Mouse (Mus musculus): ENCODE results near the gene Eddm3b.
"Not testable (repeated sequence)": the region's sequence is repeated elsewhere in the genome, so short reads cannot be mapped to it uniquely, and the experiment has no call there.

Gene Eddm3b

DNA sequence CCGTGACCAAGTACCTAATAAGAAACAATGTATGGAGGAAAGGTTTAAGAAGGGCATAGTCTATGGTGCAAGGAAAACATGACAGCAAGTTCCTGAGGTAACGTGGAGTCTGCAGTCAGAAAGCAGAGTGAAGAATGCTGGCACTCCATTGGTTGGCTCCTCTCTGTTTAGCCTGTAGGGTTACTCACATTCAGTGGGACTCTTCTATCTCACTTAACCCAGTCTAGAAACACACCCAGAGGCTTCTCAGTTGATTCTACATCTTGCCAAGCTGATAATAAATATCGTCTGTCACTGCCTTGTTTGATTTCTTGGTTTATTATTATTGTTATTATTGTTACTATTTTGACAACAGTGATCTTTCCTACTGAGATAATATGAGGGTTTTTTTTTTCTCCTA, 28.3 kb downstream of the Eddm3b start:
- no peak for DNase-seq (ENCODE audit: low read depth in 2 of 2, low spot score in 2 of 2)

DNA sequence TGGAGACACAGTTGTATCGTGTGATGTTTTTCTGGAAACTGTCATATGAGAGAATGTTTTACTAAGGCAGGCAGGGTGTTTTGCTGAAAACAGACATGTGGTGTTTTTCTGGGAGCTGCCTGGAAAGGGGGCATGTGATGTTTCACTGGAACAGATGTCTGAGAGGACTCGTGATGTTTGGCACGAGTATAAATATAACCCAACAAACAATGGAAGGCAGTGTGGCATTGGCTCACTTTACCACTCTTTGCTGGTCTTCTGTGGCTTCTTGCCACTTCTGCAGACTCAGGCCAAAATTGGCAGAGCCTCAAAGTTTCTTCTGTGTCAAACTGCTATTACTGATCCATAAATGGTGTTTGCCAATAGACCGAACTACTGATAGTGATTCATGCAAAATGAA, 29.1 kb downstream of the Eddm3b start:
- DNase-seq (ENCODE audit: low read depth in 2 of 2, low spot score in 2 of 2): no peak

DNA sequence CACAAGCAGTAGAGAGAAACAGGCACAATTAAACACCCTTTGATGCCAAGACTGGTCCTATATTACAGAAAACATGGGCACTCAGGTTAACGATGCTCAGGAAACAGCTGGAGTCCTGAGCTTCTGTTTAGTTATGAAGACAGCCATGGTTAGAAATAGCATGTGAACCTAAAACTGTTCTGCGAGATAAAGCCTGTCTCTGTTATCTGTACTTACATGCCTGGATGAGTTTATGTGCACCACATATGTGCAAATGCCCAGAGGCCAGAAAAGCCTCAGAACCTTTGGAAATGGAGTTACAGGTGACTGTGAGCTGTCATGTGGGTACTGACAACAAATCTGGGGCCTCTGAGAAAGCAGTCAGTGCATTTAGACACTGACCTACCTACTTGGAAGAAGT, 29.7 kb downstream of the Eddm3b start:
- no peak for DNase-seq (ENCODE audit: low read depth in 2 of 2, low spot score in 2 of 2)

DNA sequence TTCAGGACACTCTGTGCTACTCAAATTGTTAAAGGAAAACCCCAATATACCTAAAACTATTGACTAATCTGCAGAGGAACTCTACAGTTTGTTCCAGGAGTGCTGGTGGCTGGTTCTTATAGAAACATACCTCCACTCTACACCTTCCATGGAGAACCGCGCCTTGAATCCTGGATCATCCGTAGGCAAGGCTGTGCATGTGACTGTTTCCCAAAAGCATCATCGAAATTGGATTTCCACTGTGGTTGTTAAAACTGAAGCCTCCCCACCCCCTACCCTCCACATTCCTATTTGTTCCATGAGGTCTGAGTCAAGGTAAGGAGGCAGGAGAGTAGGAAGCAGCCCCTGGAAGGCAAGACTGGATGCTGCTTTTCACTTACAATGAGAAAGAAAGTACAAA, 30.2 kb downstream of the Eddm3b start:
- DNase-seq (ENCODE audit: low read depth in 2 of 2, low spot score in 2 of 2): no peak

DNA sequence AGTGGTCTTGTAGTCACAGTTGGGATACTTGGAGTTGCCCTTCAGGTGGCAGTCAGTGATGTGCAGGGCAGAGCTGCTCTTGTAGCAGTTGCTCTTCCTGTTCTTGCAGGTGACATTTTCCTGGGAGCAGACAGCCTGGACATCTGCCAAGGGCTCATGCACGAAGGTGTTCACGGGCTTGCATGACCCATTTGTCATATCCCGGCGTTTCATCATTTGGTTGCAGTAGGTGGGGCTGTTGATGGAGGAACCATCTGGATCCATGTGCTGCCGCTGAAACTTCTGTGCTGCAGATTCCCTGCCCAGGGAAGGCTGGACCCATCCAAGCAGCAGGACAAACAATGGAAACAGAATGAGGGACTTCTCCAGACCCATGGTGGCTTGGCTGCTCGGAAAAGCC, 31.3 kb downstream of the Eddm3b start:
- DNase-seq (ENCODE audit: low read depth in 2 of 2, low spot score in 2 of 2): no peak

DNA sequence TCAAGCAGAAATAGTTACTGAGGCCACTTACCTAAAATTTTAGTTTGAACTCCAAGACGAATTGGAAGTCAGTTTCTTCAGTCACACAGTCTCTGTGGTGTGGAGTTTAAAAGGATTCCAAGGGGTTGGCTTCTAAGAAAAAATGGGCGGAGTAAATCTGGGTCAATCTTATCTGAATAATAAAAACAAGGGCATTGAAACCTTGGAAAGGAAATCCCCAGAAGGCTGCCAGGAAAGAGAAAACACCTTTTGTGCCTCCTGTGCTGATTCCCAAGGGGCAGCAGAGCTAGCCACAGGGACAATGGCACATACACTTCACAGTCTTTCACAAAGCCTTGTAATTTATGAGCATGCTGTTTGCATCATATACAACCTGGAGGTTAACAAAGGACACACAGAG, 32.5 kb downstream of the Eddm3b start, which contains the start of gene Rnase1:
TSS of gene Rnase1 (minus strand) at position 101 of the 400 bp plus-strand sequence.
- no peak for DNase-seq (ENCODE audit: low read depth in 2 of 2, low spot score in 2 of 2)

DNA sequence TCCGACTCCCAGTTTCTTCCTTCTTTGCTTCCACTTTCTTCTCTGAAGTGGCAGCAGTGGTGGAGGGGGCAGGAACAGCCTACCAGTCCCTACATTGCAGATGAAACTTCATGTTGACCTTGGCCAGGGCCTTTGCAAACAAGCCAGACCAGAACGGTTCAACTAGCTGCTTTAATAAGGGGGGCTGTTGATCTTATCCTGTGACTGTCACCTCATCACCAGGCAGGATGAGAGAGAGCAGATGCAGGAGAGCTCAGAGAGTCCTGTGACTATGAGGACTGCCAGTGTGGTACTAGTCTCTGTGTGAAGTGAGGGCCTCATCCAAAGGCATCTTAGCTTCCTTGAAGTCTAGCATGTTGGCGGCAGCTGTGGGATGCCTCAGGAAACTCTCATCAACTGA, 33.8 kb downstream of the Eddm3b start:
- no peak for DNase-seq (ENCODE audit: low read depth in 2 of 2, low spot score in 2 of 2)

DNA sequence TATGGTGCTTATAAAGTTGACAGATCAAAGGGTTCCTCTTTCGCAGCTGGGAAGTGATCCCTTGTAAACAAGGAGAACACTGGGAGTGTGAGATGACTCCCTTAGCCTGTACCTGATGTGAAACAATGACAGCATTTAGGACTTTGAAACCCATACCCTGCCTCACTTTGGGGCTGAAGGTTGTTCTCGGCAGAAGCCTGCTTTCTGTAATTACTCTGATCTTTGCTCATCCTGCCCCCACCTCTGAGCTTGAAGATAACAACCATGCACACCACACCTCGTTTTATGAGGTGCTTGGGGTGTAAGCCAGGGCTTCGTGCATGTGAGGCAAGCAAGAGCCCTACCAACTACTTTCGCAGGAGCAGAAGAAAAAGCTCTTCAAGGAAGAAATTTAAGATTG, 34.9 kb downstream of the Eddm3b start:
- no peak for DNase-seq (ENCODE audit: low read depth in 2 of 2, low spot score in 2 of 2)

DNA sequence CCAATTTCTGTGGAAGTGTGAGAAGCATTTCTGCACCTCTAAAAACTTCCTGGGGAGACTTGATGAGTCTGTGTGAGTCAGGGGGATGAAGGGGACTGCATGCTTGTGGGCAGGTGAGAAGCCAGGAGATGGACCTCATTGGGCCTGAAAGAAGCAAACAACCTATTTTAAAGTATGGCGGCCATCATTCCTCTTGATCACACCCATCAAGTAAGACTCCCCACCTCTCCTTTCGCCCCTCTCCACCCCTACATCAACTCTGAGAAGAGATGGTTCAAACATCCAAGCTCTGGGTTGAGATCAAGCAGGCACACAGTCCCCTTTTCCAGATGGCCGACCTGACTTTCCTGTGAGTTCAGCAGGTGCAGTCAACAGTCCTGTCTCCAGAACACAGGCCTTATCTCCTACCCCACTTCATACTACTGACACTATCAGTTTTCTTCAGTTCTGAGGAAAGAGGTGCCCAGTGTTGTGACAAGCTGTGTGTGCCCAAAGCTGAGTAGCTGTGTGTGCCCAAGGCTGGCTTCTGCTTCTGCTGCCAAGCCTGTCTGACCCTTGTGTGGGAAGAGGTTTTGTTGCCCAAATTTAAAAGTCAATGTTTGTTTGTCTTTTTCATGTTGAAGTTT, 36.1 kb downstream of the Eddm3b start:
- no peak for DNase-seq (ENCODE audit: low read depth in 2 of 2, low spot score in 2 of 2)

DNA sequence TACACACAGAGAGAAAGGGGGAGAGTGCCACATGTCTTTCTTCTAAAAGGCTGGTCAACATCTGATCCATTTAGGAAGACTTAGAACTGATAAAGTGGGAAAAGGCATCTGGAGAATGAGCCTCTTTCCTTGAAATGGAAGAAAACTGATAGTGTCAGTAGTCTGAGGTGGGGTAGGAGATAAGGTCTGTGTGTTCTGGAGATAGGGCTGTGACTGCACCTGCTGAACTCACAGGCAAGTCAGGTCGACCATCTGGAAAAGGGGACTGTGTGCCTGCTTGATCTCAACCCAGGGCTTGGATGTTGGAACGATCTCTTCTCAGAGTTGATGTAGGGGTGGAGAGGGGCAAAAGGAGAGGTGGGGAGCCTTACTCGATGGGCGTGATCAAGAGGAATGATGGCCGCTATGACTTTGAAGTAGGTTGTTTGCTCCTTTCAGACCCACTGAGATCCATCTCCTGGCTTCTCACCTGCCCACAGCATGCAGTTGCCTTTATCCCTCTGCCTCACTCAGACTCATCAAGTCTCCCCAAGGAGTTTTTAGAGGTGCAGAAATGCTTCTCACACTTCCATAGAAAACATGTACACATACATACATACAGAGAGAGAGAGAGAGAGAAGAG, 38.1 kb downstream of the Eddm3b start:
- no peak for DNase-seq (ENCODE audit: low read depth in 2 of 2, low spot score in 2 of 2)

DNA sequence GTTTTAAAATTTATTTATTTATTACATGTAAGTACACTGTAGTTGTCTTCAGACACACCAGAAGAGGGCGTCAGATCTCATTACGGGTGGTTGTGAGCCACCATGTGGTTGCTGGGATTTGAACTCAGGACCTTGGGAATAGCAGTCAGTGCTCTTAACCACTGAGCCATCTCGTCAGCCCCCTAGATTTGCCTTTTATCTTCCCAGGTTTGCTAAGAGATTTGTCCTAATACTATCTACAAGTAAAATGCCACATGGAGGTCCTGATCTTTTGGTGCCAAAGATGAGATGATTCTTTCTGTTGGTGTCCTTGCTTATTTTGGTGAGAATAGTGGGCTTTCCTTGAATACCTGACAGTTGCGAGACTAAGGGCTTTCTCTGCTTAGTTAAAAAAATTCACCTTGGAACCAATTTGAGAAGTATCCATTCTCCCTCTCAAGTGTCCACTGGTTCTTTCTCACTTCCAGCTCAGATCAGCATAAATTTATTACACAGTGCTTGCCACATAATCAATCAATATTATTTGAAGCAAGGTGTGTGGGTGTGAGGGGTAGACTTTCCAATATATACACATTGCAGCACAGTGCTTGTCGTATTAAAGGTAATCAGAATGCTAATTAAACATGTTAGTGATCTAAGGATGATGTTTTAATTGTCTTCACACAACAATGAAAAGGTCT, 42.0 kb downstream of the Eddm3b start:
- DNase-seq (ENCODE audit: low read depth in 2 of 2, low spot score in 2 of 2): no peak

DNA sequence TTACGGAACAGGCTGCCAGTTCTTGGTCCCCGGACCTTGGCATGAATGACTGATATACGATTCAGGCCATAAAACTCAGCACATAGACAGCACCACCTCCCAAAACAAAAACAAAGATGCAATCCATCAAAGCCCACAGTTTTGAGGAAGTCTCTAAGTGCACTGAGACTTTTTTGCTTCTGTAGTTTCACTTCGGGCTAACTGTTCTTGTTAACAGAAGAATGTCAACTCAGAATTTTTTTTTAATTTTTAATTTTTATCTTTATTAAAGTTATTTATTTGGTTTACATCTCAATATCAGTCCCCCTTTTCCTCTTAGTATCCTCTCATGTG, 42.5 kb downstream of the Eddm3b start:
- DNase-seq (ENCODE audit: low read depth in 2 of 2, low spot score in 2 of 2): no peak

DNA sequence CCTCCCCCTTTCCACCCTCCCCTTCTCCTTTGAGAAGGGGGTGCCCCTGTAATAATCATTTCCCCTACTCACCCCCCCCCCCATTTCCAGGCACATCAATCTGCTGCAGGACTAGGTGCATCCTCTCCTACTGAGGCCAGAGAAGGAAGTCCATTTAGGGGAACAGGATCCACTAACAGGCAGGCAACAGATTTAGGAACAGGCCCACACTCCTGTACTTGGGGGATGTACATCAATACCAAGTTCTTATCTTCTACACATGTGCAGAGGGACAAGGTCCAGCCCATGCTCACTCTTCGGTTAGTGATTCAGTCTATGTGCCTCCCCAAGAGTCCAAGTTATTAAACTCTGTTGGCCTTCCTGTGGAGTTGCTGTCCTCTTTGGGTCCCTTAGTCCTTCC, 42.8 kb downstream of the Eddm3b start:
- DNase-seq (ENCODE audit: low read depth in 2 of 2, low spot score in 2 of 2): no peak

DNA sequence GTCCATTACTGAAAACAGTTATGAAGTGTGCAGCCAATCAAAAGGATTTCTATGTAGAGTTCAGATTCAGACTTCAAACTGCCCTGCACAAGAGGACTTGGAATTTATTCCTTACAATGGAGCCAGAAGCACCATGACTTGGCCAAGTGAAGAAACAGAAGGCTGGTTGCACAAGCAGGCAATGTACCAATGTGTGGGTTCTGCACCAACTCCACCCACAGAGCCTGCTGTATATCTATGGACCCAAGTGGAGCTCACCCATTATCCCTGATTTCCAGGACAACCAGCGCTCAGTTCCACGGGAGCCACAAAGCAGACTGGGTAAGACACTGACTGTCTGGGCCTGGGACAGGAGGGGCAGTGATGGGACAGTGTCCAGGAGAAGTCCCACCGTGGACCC, 47.8 kb downstream of the Eddm3b start, which contains the start of gene Rnase2b:
TSS of gene Rnase2b (plus strand) at position 285 of the 400 bp plus-strand sequence.
- not testable (repeated sequence) for DNase-seq (ENCODE audit: low read depth in 2 of 2, low spot score in 2 of 2)

DNA sequence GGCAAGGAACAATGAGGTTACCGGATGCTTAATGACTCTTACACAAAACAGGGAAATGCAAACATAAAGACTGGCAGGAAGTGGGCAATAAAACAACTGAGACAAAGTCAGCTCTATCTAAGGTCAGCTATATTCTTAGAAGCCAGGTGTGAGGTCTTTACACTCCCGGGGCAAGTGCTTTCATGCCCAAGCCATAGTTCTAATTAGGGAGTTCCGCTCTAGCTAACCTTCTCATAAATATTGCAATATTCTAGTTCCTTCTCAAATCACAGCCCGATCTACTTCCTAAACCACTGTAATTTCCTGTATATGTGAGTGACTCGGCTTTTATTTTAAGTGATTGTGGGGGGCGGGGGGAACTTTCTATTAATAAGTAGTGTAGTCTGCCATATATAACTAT, 49.1 kb downstream of the Eddm3b start:
- DNase-seq (ENCODE audit: low read depth in 2 of 2, low spot score in 2 of 2): not testable (repeated sequence)

DNA sequence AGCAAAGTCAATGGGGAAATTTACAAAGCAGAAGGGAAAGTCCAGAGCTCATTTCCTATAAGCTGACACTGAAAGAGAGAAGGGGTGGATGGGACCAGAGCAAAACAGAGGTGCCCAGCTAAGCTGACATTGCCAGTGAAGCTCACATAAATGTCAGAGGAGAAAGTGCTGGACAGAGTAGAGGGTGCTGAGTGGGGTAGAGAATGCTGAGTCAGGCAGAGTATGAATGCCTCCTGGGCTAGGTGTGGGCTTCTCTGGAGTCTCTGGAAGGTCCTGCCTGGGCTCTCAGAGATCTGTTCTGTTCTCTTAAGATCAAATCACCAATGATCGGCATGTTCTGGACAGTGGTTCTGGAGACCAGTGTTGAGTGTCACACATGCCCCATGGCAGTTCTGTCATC, 51.2 kb downstream of the Eddm3b start:
- no peak for DNase-seq (ENCODE audit: low read depth in 2 of 2, low spot score in 2 of 2)

DNA sequence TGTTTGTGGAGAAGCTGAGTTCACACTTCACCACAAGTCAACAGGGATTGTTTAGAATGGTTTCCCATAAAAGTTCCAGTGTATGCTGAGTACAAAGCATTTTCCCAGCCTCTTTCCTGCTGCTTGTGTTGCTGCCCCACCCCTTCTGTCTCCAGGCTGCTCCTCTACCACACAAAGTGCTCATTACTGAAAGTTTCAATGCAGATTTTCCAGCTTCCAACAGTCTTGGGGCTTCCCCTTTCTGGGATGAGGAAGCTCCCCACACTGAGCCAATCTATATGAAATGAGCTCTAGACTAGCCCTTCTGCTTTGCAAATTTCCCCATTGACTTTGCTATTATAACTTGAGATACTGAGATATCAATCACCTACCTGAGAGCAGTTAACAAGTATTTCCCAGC, 51.8 kb downstream of the Eddm3b start:
- DNase-seq (ENCODE audit: low read depth in 2 of 2, low spot score in 2 of 2): no peak
